Mouse (Mus musculus) CD4-positive naive resting alpha-beta T cell, adult 57 days (primary cell): Measurements from ENCODE around the gene Gdf9. TPM values are rescaled to one million over a fixed set of nuclear protein-coding genes. Genes with fewer than 3 reads are reported as not detected.

Experiments used
- total RNA-seq: library from RNA; stranded (reverse); gene quantifications from one replicate; pipeline ENCODE4 v1.2.4, GENCODE M21; 2023

The Gdf9 gene
- not detected for total RNA-seq

GRCm38 (mm10) chr11:53430670-53431346, at the start of gene Gdf9, which contains the start of gene Uqcrq:
Gdf9 (plus strand) TSS chr11:53431023.
Uqcrq (minus strand) TSS chr11:53430831.

DNA sequence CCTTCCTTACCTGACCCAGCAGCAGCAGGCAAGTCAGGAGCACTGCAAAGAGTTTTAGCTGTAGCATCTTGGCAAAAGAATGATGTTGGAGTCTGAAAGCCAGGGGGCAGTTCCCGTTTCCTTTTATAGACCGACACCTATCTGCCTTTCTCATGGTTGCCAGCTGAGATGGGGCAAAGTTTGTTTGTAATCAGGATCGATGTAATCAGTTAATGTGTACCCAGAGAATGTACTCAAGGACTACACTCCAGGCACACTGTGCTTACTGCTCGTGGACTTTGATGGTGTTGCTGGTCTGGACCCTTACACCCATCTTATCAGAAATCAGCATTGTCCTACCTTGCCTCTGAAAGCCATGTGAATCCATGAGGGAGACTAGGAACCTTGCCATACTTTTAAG, 7.8 kb upstream of the Gdf9 start, which contains the start of gene Leap2:
Gene Leap2 (minus strand): TSS at position 135 of the 400 bp plus-strand sequence.

GRCm38 (mm10) chr11:53456474-53457371, 25.9 kb downstream of the Gdf9 start, which contains the start of the genes Gm10447 and Shroom1:
Gm10447 (minus strand) TSS chr11:53457110.
Shroom1 (plus strand) TSS chr11:53457205.

DNA sequence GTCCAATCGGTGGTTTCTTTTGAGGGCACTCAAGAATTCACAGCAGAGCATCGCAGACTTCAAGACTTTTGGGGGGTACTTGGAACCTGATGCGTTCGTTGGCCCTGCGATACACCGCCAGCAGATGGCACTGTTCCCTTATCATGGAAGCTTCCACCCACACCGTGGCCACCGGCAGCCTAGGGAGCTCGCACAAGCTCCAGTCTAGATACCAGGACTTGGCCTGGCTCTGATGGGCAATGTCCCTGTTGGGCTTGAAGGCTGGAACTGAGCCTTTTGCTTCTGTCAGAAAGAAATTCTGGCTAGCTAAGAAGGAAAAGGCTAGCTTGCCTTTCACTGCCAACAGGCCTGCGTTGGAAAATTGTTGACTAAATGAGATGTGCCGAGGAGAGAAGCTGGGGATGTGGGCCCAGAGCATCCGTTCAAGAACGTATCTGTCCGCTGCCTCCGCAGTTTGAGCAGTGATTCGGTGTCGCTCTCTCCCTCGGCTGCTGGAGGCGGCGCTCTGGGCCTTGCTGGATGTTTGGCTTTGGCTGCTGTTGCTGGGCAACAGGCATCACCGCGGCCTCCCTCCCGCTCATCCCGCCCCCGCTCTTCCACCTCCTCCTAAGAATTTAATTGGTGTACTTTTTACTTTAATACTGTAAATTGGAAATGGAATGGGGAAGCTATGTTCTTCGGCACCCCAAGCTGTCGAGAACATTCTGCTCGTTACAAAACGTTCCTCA, 39.3 kb downstream of the Gdf9 start, which contains the start of gene Gm9837:
Gene Gm9837 (minus strand): TSS at position 512 of the 728 bp plus-strand sequence.

GRCm38 (mm10) chr11:53479783-53480301, 49.0 kb downstream of the Gdf9 start, which contains the start of the genes Gm9945 and Sowaha:
Gm9945 (plus strand) TSS chr11:53480166.
Sowaha (minus strand) TSS chr11:53480274.

Other genes starting within 250 kb of the Gdf9 start
- gene Hspa4, start 130.6 kb upstream of the Gdf9 start, total RNA-seq: 105 TPM
- gene Zcchc10, start 106.3 kb upstream of the Gdf9 start, total RNA-seq: 22.1 TPM
- gene Aff4, start 80.2 kb upstream of the Gdf9 start, total RNA-seq: 258 TPM
- gene Leap2, start 7.9 kb upstream of the Gdf9 start, total RNA-seq: not detected
- gene Uqcrq, start 192 bp upstream of the Gdf9 start, total RNA-seq: 142 TPM
- not detected for gene Gm10447, start 26.1 kb downstream of the Gdf9 start, total RNA-seq
- gene Shroom1, start 26.2 kb downstream of the Gdf9 start, total RNA-seq: not detected
- gene Gm9837, start 39.5 kb downstream of the Gdf9 start, total RNA-seq: not detected
- gene Gm9945, start 49.1 kb downstream of the Gdf9 start, total RNA-seq: not detected
- gene Sowaha, start 49.3 kb downstream of the Gdf9 start, total RNA-seq: not detected
- gene Sept8, start 88.2 kb downstream of the Gdf9 start, total RNA-seq: 1.2 TPM
- gene Kif3a, start 136.4 kb downstream of the Gdf9 start, total RNA-seq: 8.2 TPM
- gene Il4, start 187.6 kb downstream of the Gdf9 start, total RNA-seq: not detected
- gene Il13, start 203.7 kb downstream of the Gdf9 start, total RNA-seq: not detected